Mouse (Mus musculus) intestine, embryonic 15.5 days (tissue): Measurements from ENCODE around the gene Mapkapk3. TPM values are rescaled to one million over a fixed set of nuclear protein-coding genes. Genes with fewer than 3 reads are reported as not detected.
A peak's percentile ranks its signal among the peaks of the same experiment; 100 is the strongest.

Experiments
- ATAC-seq: fragments of 200-750 bp; cut with Nextera tagmentation; 2 replicates; pipeline ENCODE4 v1.8.0; 2017; ENCODE audit warnings: moderate TSS enrichment, moderate library complexity
- H3K27ac ChIP-seq: fragments of 300-500 bp; sonication (generic); 2 replicates; pipeline ENCODE4 v1.5.1; 2015; ENCODE audit warnings: mild to moderate bottlenecking, inconsistent platforms
- H3K27me3 ChIP-seq: fragments of 300-500 bp; sonication (generic); replicated peaks from 2 replicates; pipeline ENCODE4 v1.6.1; 2015; ENCODE audit warnings: inconsistent platforms
- H3K36me3 ChIP-seq: fragments of 300-500 bp; sonication (generic); 2 replicates; pipeline ENCODE4 v1.6.1; 2015; ENCODE audit warnings: inconsistent platforms
- H3K4me1 ChIP-seq: fragments of 300-500 bp; sonication (generic); replicated peaks from 2 replicates; pipeline ENCODE4 v1.6.1; 2015; ENCODE audit warnings: inconsistent platforms
- H3K4me2 ChIP-seq: fragments of 300-500 bp; sonication (generic); replicated peaks from 2 replicates; pipeline ENCODE4 v1.6.1; 2015; ENCODE audit warnings: mild to moderate bottlenecking, inconsistent platforms
- H3K4me3 ChIP-seq: fragments of 300-500 bp; sonication (generic); replicated peaks from 2 replicates; pipeline ENCODE4 v1.5.1; 2015; ENCODE audit warnings: inconsistent platforms
- H3K9ac ChIP-seq: fragments of 300-500 bp; sonication (generic); 2 replicates; pipeline ENCODE4 v1.6.1; 2015; ENCODE audit warnings: inconsistent platforms
- H3K9me3 ChIP-seq: fragments of 300-500 bp; sonication (generic); 2 replicates; pipeline ENCODE4 v1.6.1; 2016; ENCODE audit warnings: inconsistent platforms
- WGBS: fragments of 180-500 bp; shearing (Covaris S2); methylation state at CpG from one replicate; pipeline ENCODE4 v1.1.7; 2015; 5-methylcytosine and 5-hydroxymethylcytosine counted together
- polyA plus RNA-seq: library from polyadenylated mRNA; unstranded; fragments of >200 nt; fragmentation: Nextera tagmentation; extraction: Ambion mirVana; gene quantifications from 2 replicates; pipeline ENCODE4 v1.2.1, GENCODE M21; 2015

Gene Mapkapk3
- polyA plus RNA-seq, 1 experiment from 2014 or later = 34.8 TPM

DNA sequence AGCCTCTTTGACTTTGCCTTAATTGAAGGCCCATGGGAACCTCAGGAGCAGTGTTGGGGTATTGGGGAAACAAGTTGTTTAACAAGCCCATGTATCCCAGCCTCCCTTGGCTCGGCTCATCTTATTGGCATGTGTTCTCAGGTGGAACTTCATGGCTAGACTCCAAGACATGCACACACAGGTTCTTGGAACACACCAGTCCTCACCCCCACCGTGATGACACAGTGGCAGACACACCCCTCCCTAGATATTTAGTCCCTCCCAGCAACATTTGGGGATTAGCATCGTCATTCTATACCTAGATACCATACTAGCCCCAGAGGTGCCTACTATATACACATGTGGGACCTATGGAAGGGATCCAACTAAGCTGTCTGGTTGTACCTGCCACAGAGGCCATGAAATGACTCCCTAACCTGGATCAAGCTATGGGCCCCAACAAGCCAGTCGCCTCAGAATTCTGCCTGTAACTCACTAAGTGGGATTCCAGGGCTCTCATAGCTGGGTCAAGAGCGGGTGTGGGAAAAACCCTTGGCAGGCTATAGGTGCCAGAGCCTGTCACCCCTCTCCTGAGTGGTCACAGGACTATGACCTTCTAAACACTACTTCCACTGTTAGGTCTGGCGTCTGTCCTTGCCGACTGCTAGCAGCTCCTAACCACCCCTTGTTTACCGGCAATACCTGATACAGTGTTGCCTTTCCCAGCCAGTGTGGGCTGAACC, 8.5 kb upstream of the Mapkapk3 start:
- Histone ChIP-seq H3K27me3 (no peaks in the 10 kb centered on the region; the same call in 1 of the 2 replicates), H3K4me1 (peaks cover 24% of the 10 kb centered on the region), H3K36me3 (peaks cover 9% of the 10 kb centered on the region; the same call in 1 of the 2 replicates), H3K9me3 (no peaks in the 10 kb centered on the region), H3K4me3 (peak overlapping the region; percentile 62), H3K27ac (peak overlapping the region; percentile 18; the same call in 1 of the 2 replicates), H3K9ac (peak overlapping the region; percentile 30; the same call in 1 of the 2 replicates), H3K4me2 (peak overlapping the region; percentile 76)
- ATAC-seq = no peak
- WGBS = 65% methylated on average over 8 of the region's 8 CpGs

DNA sequence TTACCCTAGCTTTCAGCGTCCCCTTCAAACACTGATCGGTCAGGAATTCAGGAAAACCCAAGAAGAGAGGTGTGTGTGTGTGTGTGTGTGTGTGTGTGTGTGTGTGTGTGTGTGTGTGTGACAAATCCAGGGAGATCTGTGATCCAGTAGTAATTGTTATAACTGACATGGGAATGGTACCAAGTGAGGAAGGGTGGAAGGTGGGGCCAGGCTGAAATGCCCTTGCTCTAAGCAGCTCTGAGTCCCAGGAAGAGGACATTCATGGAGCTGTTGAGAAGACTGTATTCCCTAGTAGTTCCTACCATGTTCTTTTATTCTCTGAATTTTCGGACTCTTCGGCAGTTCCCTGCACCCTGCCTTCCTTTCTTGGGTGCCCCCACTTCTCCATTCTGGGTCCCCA, 8.0 kb upstream of the Mapkapk3 start:
- H3K27ac ChIP-seq = peak overlapping the region; percentile 90; the same call in 1 of the 2 replicates

DNA sequence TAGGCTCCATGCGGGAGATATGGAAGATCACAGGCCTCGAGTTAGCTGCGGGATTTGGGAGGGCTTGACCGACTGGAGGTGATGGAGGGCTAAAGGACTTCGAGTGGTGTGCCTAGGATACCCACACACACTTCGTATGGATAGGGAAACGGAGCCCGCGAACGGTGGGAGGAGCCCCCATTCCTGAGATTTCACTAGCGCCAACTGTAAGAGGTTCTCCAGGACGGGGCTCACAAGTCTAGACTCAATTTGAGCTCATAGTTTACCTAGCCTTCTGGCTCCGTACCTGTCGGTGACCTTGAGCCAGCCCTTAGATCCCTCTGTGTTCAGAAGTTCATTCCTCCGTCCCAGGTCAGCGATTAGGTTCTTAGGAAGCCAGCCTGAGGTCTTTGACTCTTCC, 7.4 kb upstream of the Mapkapk3 start:
- peak overlapping the region; percentile 76 for H3K4me2 ChIP-seq
- H3K4me3 ChIP-seq = peak overlapping the region; percentile 62
- H3K36me3 ChIP-seq = peaks cover 9% of the 10 kb centered on the region; the same call in 1 of the 2 replicates
- peak overlapping the region; percentile 90 for H3K27ac ChIP-seq
- peaks cover 24% of the 10 kb centered on the region for H3K4me1 ChIP-seq
- ATAC-seq = peak; percentile 5
- H3K27me3 ChIP-seq = no peaks in the 10 kb centered on the region; the same call in 1 of the 2 replicates
- 5% methylated on average over 16 of the region's 16 CpGs for whole genome bisulfite sequencing
- no peaks in the 10 kb centered on the region for H3K9me3 ChIP-seq
- H3K9ac ChIP-seq = peak overlapping the region; percentile 75

More for the DNA sequence above, 8.0 kb upstream of the Mapkapk3 start:
- Histone ChIP-seq H3K36me3 (peaks cover 9% of the 10 kb centered on the region; the same call in 1 of the 2 replicates), H3K4me1 (peaks cover 24% of the 10 kb centered on the region), H3K4me3 (peak overlapping the region; percentile 62), H3K27me3 (no peaks in the 10 kb centered on the region; the same call in 1 of the 2 replicates), H3K9me3 (no peaks in the 10 kb centered on the region), H3K4me2 (peak overlapping the region; percentile 76), H3K9ac (peak overlapping the region; percentile 75; the same call in 1 of the 2 replicates)
- 67% methylated on average over 4 of the region's 4 CpGs for WGBS
- ATAC-seq = no peak

DNA sequence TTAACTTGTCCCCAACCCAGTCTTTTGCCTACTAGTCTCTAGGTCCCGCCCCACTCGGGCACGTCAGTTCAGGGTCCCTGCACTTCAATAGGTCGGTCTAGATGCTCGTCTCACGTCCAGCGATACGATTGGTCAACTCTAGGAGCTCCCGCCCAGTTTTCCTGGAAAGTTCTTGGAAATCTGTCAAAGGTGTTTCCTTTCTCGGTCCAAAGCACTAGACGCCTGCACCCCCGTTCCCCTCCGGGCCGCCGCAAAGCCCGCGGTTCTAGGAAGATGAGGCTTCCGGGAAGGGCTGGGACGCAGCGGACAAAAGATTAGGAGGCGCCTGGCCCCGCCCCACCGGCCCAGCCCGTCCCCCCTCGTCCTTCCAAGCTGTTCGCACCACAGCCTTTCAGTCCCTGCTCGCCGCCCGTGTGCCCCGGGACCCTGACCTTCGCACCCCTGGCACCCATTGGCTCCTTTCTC, 6.9 kb upstream of the Mapkapk3 start:
- peak; percentile 96 for ATAC-seq
- WGBS = 0% methylated on average over 31 of the region's 31 CpGs

DNA sequence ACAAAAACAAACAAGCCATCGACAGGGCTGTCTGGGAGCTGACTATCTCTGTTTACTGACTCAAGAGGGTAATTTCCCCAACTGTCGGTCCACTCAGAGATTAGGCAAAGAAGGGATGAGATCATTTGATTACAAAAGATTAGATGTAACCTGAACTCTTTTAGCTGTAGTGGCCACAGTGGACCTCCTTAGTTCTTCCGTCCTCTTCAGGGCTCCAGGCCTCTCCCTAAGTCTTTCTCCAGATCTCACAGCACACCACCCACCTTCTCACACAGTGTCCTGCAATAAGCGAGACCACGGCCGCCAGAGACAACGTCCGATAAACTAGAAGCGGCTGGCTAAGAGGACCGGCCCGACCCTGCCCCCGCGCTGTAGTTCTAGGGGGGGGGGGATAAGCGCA, 6.4 kb upstream of the Mapkapk3 start:
- ATAC-seq = peak; percentile 24
- 3% methylated on average over 14 of the region's 14 CpGs for WGBS
- Histone ChIP-seq H3K4me2 (peak overlapping the region; percentile 76), H3K27ac (peak overlapping the region; percentile 81), H3K27me3 (no peaks in the 10 kb centered on the region; the same call in 1 of the 2 replicates), H3K9me3 (no peaks in the 10 kb centered on the region), H3K4me3 (peak overlapping the region; percentile 62), H3K36me3 (peaks cover 8% of the 10 kb centered on the region; the same call in 1 of the 2 replicates), H3K4me1 (peaks cover 24% of the 10 kb centered on the region), H3K9ac (peak overlapping the region; percentile 55)

More for the DNA sequence above, 6.9 kb upstream of the Mapkapk3 start:
- no peaks in the 10 kb centered on the region; the same call in 1 of the 2 replicates for H3K27me3 ChIP-seq
- H3K27ac ChIP-seq = peak overlapping the region; percentile 90
- H3K4me3 ChIP-seq = peak overlapping the region; percentile 62
- peak overlapping the region; percentile 76 for H3K4me2 ChIP-seq
- peak overlapping the region; percentile 75 for H3K9ac ChIP-seq
- H3K4me1 ChIP-seq = peaks cover 24% of the 10 kb centered on the region
- H3K9me3 ChIP-seq = no peaks in the 10 kb centered on the region
- peaks cover 9% of the 10 kb centered on the region; the same call in 1 of the 2 replicates for H3K36me3 ChIP-seq

DNA sequence AAGGTAGTCTGAATTCAATTTTAAA, 6.2 kb upstream of the Mapkapk3 start, which contains the start of gene Cish:
Cish (plus strand) TSS at position 11 of the 25 bp plus-strand sequence.
- ATAC-seq = no peak
- Histone ChIP-seq H3K9me3 (no peaks in the 10 kb centered on the region), H3K27ac (peak within 1 kb of the TSS; percentile 90), H3K4me1 (peaks cover 24% of the 10 kb centered on the region), H3K36me3 (peaks cover 6% of the 10 kb centered on the region; the same call in 1 of the 2 replicates), H3K27me3 (no peaks in the 10 kb centered on the region; the same call in 1 of the 2 replicates), H3K4me3 (peak within 1 kb of the TSS; percentile 62), H3K9ac (peak within 1 kb of the TSS; percentile 75), H3K4me2 (peak within 1 kb of the TSS; percentile 76)

DNA sequence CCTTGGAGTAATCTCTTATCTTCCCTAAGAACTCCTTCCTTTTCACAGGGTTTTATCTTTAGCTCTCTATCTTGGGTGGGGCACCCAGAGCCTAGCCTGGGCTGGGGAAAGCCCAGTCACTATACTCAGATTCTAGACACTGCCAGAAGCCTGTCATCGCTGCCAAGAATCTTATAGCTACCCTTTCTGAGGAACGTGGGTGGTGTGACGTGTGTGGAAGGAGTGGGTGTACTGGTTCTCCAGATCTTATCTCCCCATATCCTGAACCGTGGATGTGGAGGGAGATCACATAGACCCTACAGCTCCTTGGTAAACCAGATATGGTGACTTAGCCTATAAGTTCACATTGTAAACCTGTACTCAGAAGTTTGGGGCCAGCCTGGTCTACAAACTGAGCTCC, 5.9 kb upstream of the Mapkapk3 start:
- H3K4me1 ChIP-seq = peaks cover 24% of the 10 kb centered on the region
- 51% methylated on average over 4 of the region's 4 CpGs for WGBS
- H3K36me3 ChIP-seq = peaks cover 4% of the 10 kb centered on the region; the same call in 1 of the 2 replicates
- H3K4me3 ChIP-seq = 0 out of 2 replicates have a peak overlapping the region, but pooled peaks have one; percentile 62
- peak overlapping the region; percentile 76 for H3K4me2 ChIP-seq
- H3K9ac ChIP-seq = no peak overlapping the region
- H3K9me3 ChIP-seq = no peaks in the 10 kb centered on the region
- ATAC-seq = no peak
- H3K27ac ChIP-seq = peak overlapping the region; percentile 81; the same call in 1 of the 2 replicates
- H3K27me3 ChIP-seq = no peaks in the 10 kb centered on the region; the same call in 1 of the 2 replicates

DNA sequence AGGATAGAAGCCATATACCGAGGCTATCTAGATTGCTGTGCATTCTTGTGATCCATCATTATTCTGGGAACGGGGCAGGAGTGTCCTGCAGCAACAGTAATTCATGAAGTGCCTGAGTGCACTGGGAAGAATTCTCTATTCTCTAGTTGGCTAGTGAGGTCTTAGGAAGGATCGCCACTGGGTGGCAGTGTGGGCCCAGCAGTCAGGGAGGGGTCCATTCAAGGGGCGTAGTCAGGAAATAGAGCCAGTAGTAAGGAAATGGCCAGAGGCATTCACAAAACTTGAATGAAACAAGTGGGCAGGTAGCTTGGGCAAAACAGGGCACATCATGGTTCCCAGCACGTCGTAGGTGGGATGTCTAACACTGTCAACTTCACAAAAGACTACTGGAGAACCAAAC, 4.6 kb upstream of the Mapkapk3 start:
- Histone ChIP-seq H3K4me3 (no peak overlapping the region), H3K36me3 (no peaks in the 10 kb centered on the region), H3K9ac (no peak overlapping the region), H3K27me3 (no peaks in the 10 kb centered on the region; the same call in 1 of the 2 replicates), H3K9me3 (no peaks in the 10 kb centered on the region), H3K4me2 (no peak overlapping the region), H3K4me1 (peaks cover 20% of the 10 kb centered on the region), H3K27ac (no peak overlapping the region)
- ATAC-seq = no peak
- WGBS = 5% methylated on average over 6 of the region's 6 CpGs

DNA sequence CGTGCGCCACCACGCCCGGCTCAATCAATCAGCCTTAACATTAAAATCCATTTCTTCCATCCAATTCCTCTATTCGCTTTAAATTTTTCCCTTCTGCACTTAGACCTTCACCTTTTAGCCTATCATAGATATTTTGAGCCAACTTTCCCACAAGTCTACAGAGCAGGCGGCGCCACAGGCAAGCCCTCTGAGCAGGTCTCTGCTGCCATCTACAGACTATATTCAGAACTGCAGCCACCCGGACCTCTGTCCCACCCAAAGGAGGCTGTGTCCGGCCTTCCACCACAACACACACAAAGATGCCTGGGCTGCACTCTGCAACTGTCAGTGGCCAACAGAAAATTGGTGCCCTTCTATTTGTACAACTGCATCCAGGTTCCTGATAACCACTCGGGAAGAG, 1.2 kb upstream of the Mapkapk3 start:
- WGBS = 25% methylated on average over 10 of the region's 10 CpGs
- Histone ChIP-seq H3K4me1 (peaks cover 18% of the 10 kb centered on the region; the same call in 1 of the 2 replicates), H3K9ac (no peak overlapping the region), H3K9me3 (no peaks in the 10 kb centered on the region), H3K4me3 (no peak overlapping the region), H3K4me2 (no peak overlapping the region), H3K27ac (no peak overlapping the region), H3K36me3 (no peaks in the 10 kb centered on the region), H3K27me3 (no peaks in the 10 kb centered on the region; the same call in 1 of the 2 replicates)
- ATAC-seq = no peak

DNA sequence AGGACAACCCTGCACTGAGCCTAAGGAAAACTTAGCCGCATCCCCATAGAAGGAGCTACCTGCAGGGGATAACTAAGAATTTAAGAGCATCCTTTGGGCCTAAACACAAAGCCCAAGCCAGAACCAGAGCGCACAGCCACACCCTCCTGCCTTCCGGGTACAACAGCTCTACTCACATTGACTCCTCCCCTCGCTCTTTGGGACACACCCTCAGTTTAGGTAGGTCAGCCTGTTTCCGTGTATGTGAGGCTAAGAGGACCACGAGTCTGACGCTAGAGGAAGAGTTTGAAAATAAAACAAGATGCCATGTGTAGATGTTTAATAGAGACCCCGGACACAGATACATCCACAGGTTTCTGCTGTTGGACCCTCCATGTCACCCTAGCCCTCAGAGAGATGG, 966 bp downstream of the Mapkapk3 start:
- H3K4me1 ChIP-seq = peaks cover 12% of the 10 kb centered on the region; the same call in 1 of the 2 replicates
- H3K9me3 ChIP-seq = no peaks in the 10 kb centered on the region
- peak overlapping the region; percentile 53 for H3K9ac ChIP-seq
- H3K4me3 ChIP-seq = peak overlapping the region; percentile 46
- 36% methylated on average over 8 of the region's 8 CpGs for WGBS
- H3K27me3 ChIP-seq = no peaks in the 10 kb centered on the region; the same call in 1 of the 2 replicates
- peak; percentile 75 for ATAC-seq
- peak overlapping the region; percentile 79 for H3K27ac ChIP-seq
- H3K4me2 ChIP-seq = peak overlapping the region; percentile 86
- no peaks in the 10 kb centered on the region for H3K36me3 ChIP-seq

DNA sequence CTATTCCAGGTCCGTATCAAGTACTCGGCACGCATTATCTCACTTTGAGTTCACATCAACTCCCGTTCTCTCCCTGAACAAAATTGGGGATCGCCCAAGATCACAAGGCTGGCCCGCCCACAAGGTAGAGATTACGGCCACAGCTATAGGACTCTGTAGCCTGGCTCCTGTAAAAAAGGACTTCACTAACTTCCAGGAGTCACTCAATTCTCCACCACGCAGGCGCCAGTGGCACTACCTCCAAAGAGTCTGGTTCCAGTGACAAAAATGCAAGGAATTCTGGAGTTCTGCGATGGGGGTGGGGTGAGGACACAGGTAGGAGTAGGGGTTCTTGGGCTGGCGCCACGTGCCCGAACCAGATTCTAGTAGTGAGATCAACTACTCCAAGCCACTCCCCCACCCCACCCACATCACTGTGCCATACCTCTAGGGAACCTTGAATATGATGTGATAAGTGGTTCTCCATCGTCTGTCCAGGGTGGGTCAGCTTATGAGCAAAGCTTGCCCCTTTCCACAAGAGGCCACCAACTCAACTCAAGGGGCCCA, 1.5 kb downstream of the Mapkapk3 start:
- Histone ChIP-seq H3K9ac (no peak overlapping the region), H3K4me3 (peak overlapping the region; percentile 46), H3K4me2 (peak overlapping the region; percentile 86), H3K27ac (no peak overlapping the region), H3K36me3 (no peaks in the 10 kb centered on the region), H3K4me1 (peaks cover 12% of the 10 kb centered on the region; the same call in 1 of the 2 replicates), H3K27me3 (no peaks in the 10 kb centered on the region; the same call in 1 of the 2 replicates), H3K9me3 (no peaks in the 10 kb centered on the region)
- whole genome bisulfite sequencing = 85% methylated on average over 14 of the region's 14 CpGs
- no peak for ATAC-seq

DNA sequence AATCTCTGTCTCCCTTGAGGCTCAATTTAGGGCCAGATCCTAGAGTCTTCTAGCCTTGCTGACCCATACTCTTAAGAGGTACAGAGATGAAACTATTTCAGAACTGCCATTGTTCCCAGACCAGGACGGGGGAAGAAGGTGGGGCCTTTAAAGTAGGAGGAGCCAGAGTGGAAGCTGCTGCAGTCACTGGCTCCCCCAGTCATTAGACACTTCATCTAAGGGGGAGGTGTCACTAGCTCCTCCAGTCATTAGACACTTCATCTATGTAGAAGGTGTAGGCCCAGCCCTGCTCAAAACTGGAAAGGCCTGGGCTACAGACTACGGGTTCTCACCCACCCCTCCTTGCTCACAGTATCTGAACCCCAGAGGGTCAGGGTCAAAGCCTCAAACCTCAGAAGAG, 2.4 kb downstream of the Mapkapk3 start:
- ATAC-seq = no peak
- H3K36me3 ChIP-seq = no peaks in the 10 kb centered on the region
- no peaks in the 10 kb centered on the region for H3K9me3 ChIP-seq
- peaks cover 12% of the 10 kb centered on the region; the same call in 1 of the 2 replicates for H3K4me1 ChIP-seq
- 80% methylated on average over 2 of the region's 2 CpGs for WGBS
- no peak overlapping the region for H3K27ac ChIP-seq
- H3K27me3 ChIP-seq = no peaks in the 10 kb centered on the region; the same call in 1 of the 2 replicates
- H3K9ac ChIP-seq = no peak overlapping the region
- no peak overlapping the region for H3K4me3 ChIP-seq
- H3K4me2 ChIP-seq = no peak overlapping the region
